Mouse (Mus musculus): ENCODE results near the gene Tsacc. TPM values are rescaled to one million over a fixed set of nuclear protein-coding genes. Genes with fewer than 3 reads are reported as not detected.

Gene Tsacc
- total and polyA plus RNA-seq, 3 experiments = 6.7 to 11.3 (median 9.3) TPM

DNA sequence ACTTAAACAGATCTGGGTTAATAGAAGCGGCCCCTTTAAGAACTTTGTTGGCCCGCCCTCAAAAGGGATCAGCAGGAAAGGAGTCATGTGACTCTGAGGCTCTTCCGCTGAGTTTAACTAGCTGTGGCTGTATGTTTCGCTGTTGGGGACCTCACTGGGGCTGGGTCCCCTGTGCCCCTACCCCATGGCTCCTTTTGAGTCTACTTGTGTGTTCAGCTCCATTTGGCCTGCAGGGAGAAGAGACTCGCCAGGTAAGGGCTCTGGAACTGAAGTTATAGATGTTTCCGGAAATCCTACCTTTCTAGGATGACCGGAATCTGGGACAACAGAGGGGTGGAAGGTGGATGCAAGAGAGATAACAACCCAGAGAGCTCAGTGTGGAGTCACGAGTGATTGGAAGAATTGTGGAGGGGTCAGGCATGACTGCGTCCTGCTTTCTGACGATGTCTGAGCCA is 28.2 kb upstream of the Tsacc start, which contains the start of gene Glmp (continued):
- TF ChIP-seq BHLHE40 (IDR thresholded peaks at IDR 0.05; ENCODE audit: low read depth, low read length) (peak; percentile 72), JUN (IDR thresholded peaks at IDR 0.05; ENCODE audit: insufficient read depth, low read depth, low read length) (no peak), KAT2A (IDR thresholded peaks at IDR 0.05; ENCODE audit: insufficient replicate concordance, low read length) (0 out of 2 replicates have a peak, but pooled peaks have one; percentile 41), JUND (conservative IDR thresholded peaks at IDR 0.05; ENCODE audit: low read depth, low read length) (no peak), ELF1 (IDR thresholded peaks at IDR 0.05; ENCODE audit: low read depth, low read length) (peak; percentile 73), ZNF384 (IDR thresholded peaks at IDR 0.05; ENCODE audit: low read depth, low read length) (no peak), PAX5 (IDR thresholded peaks at IDR 0.05; ENCODE audit: low read length) (no peak), USF1 (IDR thresholded peaks at IDR 0.05; ENCODE audit: low read depth, low read length) (peak; percentile 88), RCOR1 (conservative IDR thresholded peaks at IDR 0.05; ENCODE audit: low read depth, low read length) (no peak), MYC (IDR thresholded peaks at IDR 0.05; ENCODE audit: low read depth, low read length) (no peak), SIN3A (IDR thresholded peaks at IDR 0.05; ENCODE audit: low read length) (peak; percentile 96), USF2 (conservative IDR thresholded peaks at IDR 0.05; ENCODE audit: low read depth, low read length) (peak; percentile 89), CHD2 (IDR thresholded peaks at IDR 0.05; ENCODE audit: low read length) (no peak), CHD1 (IDR thresholded peaks at IDR 0.05; ENCODE audit: low read depth, low read length) (no peak), MAX (IDR thresholded peaks at IDR 0.05; ENCODE audit: low read length) (peak; percentile 68; the same call in 1 of the 2 replicates), EP300 (IDR thresholded peaks at IDR 0.05; ENCODE audit: low read length) (no peak), HCFC1 (IDR thresholded peaks at IDR 0.05; ENCODE audit: low read depth, low read length) (peak; percentile 73), GABPA (IDR thresholded peaks at IDR 0.05; ENCODE audit: insufficient replicate concordance, low read depth, low read length) (no peak)

DNA sequence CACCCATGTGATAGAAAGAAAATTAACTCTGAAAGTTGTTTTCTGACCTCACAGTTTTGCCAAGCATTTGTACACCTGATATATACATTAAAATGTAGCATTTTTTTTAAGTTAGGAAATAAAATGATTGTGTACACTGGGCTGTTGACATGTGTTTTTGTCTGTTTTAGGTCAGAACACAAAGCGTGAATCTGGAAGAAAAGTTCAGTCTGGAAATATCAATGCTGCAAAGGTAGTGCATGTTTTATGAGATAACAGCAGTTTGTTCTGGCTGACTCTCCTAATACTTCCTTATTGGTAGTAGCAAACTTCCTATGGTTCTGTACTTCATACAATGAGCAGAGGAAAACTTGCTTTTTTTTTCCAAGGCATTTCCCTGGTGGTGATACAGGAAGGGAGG is 2.4 kb upstream of the Tsacc start:
- Histone ChIP-seq H3K36me3 (replicated peaks in 1 of 2; ENCODE audit: control insufficient read depth in 1 of 2, insufficient read depth in 1 of 2, low read length in 1 of 2) (peaks cover 43 to 59% of the 10 kb centered on the region in 2 experiments), H3K4me1 (ENCODE audit: control insufficient read depth in 1 of 2, insufficient read depth in 2 of 2) (peaks cover 0 to 28% of the 10 kb centered on the region in 2 experiments; a peak in 3 of 4 replicates), H3K27ac (ENCODE audit: insufficient read depth, low read depth) (no peak overlapping the region), H3K4me3 (replicated peaks in 1 of 3; ENCODE audit: low read depth in 2 of 3, low read length in 2 of 3, poor library complexity in 1 of 3) (no peak overlapping the region), H3K27me3 (replicated peaks) (no peaks in the 10 kb centered on the region), H3K79me2 (replicated peaks; ENCODE audit: control insufficient read depth, extremely low read depth, insufficient read depth, poor library complexity, severe bottlenecking) (peaks cover 50% of the 10 kb centered on the region), H3K9ac (ENCODE audit: insufficient read depth, low read depth) (peak overlapping the region; percentile 13; the same call in 1 of the 2 replicates), H3K9me3 (replicated peaks; ENCODE audit: low read length) (no peaks in the 10 kb centered on the region), H3K4me2 (ENCODE audit: insufficient read depth, low read depth, poor library complexity, severe bottlenecking) (no peak overlapping the region)
- in situ Hi-C loops (cut with MboI; ENCODE audit: low pct_ligation_motif_present, low pct_unique_long_range_greater_than_20kb, low sequenced_read_pairs) (loop anchor here (5.0 kb wide), 1 partner anchor 33 kb away; no protein-coding TSS in a partner anchor), dilution Hi-C loops (cut with MboI; ENCODE audit: extremely low pct_ligation_motif_present, extremely low pct_unique_long_range_greater_than_20kb, low sequenced_read_pairs) (no loop called here)
- TF ChIP-seq ZKSCAN1 (IDR thresholded peaks at IDR 0.05; ENCODE audit: borderline replicate concordance, low read depth, low read length) (no peak), EP300 (IDR thresholded peaks at IDR 0.05; ENCODE audit: low read length) (no peak), TBP (conservative IDR thresholded peaks at IDR 0.05; ENCODE audit: low read depth, low read length) (no peak), POLR2A (IDR thresholded peaks at IDR 0.05; ENCODE audit: low read depth, low read length) (no peak), SIN3A (IDR thresholded peaks at IDR 0.05; ENCODE audit: low read length) (no peak), CHD1 (IDR thresholded peaks at IDR 0.05; ENCODE audit: low read depth, low read length) (no peak), RAD21 (IDR thresholded peaks at IDR 0.05; ENCODE audit: low read depth, low read length) (no peak)
- DNase-seq (ENCODE audit: extremely low read depth) = no peak
